Mouse (Mus musculus): ENCODE measurements around the gene Pfkfb3. TPM values are rescaled to one million over a fixed set of nuclear protein-coding genes. Genes with fewer than 3 reads are reported as not detected.

Gene Pfkfb3
- total RNA-seq (2014; rRNA removed): 6.3 and 10.2 TPM in 2 replicates
- 2.3 and 5.1 TPM in 2 replicates for polyA plus RNA-seq (2012; rRNA removed)

- H3K36me3 ChIP-seq (ENCODE audit: control insufficient read depth, insufficient read depth, low read length): no peaks in the 10 kb centered on the region
- H3K4me3 ChIP-seq (ENCODE audit: insufficient read depth, low read depth, low read length): peak within 1 kb of the TSS; percentile 71
- peak within 1 kb of the TSS; percentile 25 for H3K27ac ChIP-seq (replicated peaks; ENCODE audit: insufficient read depth, low read depth, low read length)
- H3K4me1 ChIP-seq (ENCODE audit: control insufficient read depth, insufficient read depth, low read length): no peaks in the 10 kb centered on the region
- H3K9ac ChIP-seq (ENCODE audit: low read depth, low read length): peak within 1 kb of the TSS; percentile 67
- TF ChIP-seq POLR2A (IDR thresholded peaks at IDR 0.05; ENCODE audit: extremely low read depth, insufficient read depth, low read length) (no peak), CTCF (IDR thresholded peaks at IDR 0.05; ENCODE audit: low read depth, low read length) (no peak)
- peak; percentile 34 for DNase-seq (ENCODE audit: extremely low read depth, low read depth, low spot score)
- H3K79me2 ChIP-seq (ENCODE audit: control insufficient read depth, insufficient read depth, low read length): no peaks in the 10 kb centered on the region
- 4% methylated on average over 67 of the region's 67 CpGs for WGBS
- no peaks in the 10 kb centered on the region for H3K27me3 ChIP-seq (ENCODE audit: control insufficient read depth, insufficient read depth, low read length)
These were observed at the start of gene Pfkfb3 for GRCm38 (mm10) chr2:11553471-11554400. Gene Pfkfb3, minus strand, starts transcription at chr2:11554077.

- Histone ChIP-seq H3K4me1 (ENCODE audit: control insufficient read depth, insufficient read depth, low read length) (peaks cover 15% of the 10 kb centered on the region), H3K79me2 (ENCODE audit: control insufficient read depth, insufficient read depth, low read length) (peaks cover 20% of the 10 kb centered on the region; the same call in 1 of the 2 replicates), H3K4me3 (ENCODE audit: insufficient read depth, low read depth, low read length) (peak overlapping the region; percentile 88), H3K27ac (replicated peaks; ENCODE audit: insufficient read depth, low read depth, low read length) (peak overlapping the region; percentile 53), H3K36me3 (ENCODE audit: control insufficient read depth, insufficient read depth, low read length) (peaks cover 7% of the 10 kb centered on the region), H3K27me3 (ENCODE audit: control insufficient read depth, insufficient read depth, low read length) (no peaks in the 10 kb centered on the region), H3K9ac (ENCODE audit: low read depth, low read length) (peak overlapping the region; percentile 95)
- TF ChIP-seq POLR2A (IDR thresholded peaks at IDR 0.05; ENCODE audit: extremely low read depth, insufficient read depth, low read length) (peak; percentile 69), CTCF (IDR thresholded peaks at IDR 0.05; ENCODE audit: low read depth, low read length) (peak; percentile 100)
- under 1% methylated on average over 78 of the region's 78 CpGs for WGBS
- DNase-seq (ENCODE audit: extremely low read depth, low read depth, low spot score): peak; percentile 85
These were observed 48.9 kb upstream of the Pfkfb3 start for GRCm38 (mm10) chr2:11602506-11603489.

GRCm38 (mm10) chr2:11601795-11602194 lies 47.9 kb upstream of the Pfkfb3 start:
- Histone ChIP-seq H3K79me2 (ENCODE audit: control insufficient read depth, insufficient read depth, low read length) (peaks cover 20% of the 10 kb centered on the region; the same call in 1 of the 2 replicates), H3K4me1 (ENCODE audit: control insufficient read depth, insufficient read depth, low read length) (peaks cover 17% of the 10 kb centered on the region), H3K4me3 (ENCODE audit: insufficient read depth, low read depth, low read length) (no peak overlapping the region), H3K9ac (ENCODE audit: low read depth, low read length) (no peak overlapping the region), H3K27ac (replicated peaks; ENCODE audit: insufficient read depth, low read depth, low read length) (no peak overlapping the region), H3K27me3 (ENCODE audit: control insufficient read depth, insufficient read depth, low read length) (no peaks in the 10 kb centered on the region), H3K36me3 (ENCODE audit: control insufficient read depth, insufficient read depth, low read length) (peaks cover 9% of the 10 kb centered on the region)
- DNase-seq (ENCODE audit: extremely low read depth, low read depth, low spot score): no peak
- WGBS: 65% methylated on average over 6 of the region's 6 CpGs
- TF ChIP-seq CTCF (IDR thresholded peaks at IDR 0.05; ENCODE audit: low read depth, low read length) (no peak), POLR2A (IDR thresholded peaks at IDR 0.05; ENCODE audit: extremely low read depth, insufficient read depth, low read length) (no peak)

- Histone ChIP-seq H3K4me1 (ENCODE audit: control insufficient read depth, insufficient read depth, low read length) (peaks cover 17% of the 10 kb centered on the region), H3K79me2 (ENCODE audit: control insufficient read depth, insufficient read depth, low read length) (peaks cover 19% of the 10 kb centered on the region; the same call in 1 of the 2 replicates), H3K9ac (ENCODE audit: low read depth, low read length) (no peak overlapping the region), H3K27ac (replicated peaks; ENCODE audit: insufficient read depth, low read depth, low read length) (peak overlapping the region; percentile 45), H3K36me3 (ENCODE audit: control insufficient read depth, insufficient read depth, low read length) (peaks cover 30% of the 10 kb centered on the region), H3K27me3 (ENCODE audit: control insufficient read depth, insufficient read depth, low read length) (no peaks in the 10 kb centered on the region), H3K4me3 (ENCODE audit: insufficient read depth, low read depth, low read length) (no peak overlapping the region)
- DNase-seq (ENCODE audit: extremely low read depth, low read depth, low spot score): peak; percentile 89
- 31% methylated on average over 7 of the region's 7 CpGs for whole genome bisulfite sequencing
- TF ChIP-seq CTCF (IDR thresholded peaks at IDR 0.05; ENCODE audit: low read depth, low read length) (no peak), POLR2A (IDR thresholded peaks at IDR 0.05; ENCODE audit: extremely low read depth, insufficient read depth, low read length) (no peak)
These were observed 44.0 kb upstream of the Pfkfb3 start for GRCm38 (mm10) chr2:11597906-11598305.

- Histone ChIP-seq H3K27me3 (ENCODE audit: control insufficient read depth, insufficient read depth, low read length) (no peaks in the 10 kb centered on the region), H3K79me2 (ENCODE audit: control insufficient read depth, insufficient read depth, low read length) (peaks cover 8% of the 10 kb centered on the region; the same call in 1 of the 2 replicates), H3K27ac (replicated peaks; ENCODE audit: insufficient read depth, low read depth, low read length) (no peak overlapping the region), H3K4me3 (ENCODE audit: insufficient read depth, low read depth, low read length) (no peak overlapping the region), H3K9ac (ENCODE audit: low read depth, low read length) (no peak overlapping the region), H3K36me3 (ENCODE audit: control insufficient read depth, insufficient read depth, low read length) (peaks cover 42% of the 10 kb centered on the region), H3K4me1 (ENCODE audit: control insufficient read depth, insufficient read depth, low read length) (peaks cover 15% of the 10 kb centered on the region)
- TF ChIP-seq CTCF (IDR thresholded peaks at IDR 0.05; ENCODE audit: low read depth, low read length): no peak
- TF ChIP-seq POLR2A (IDR thresholded peaks at IDR 0.05; ENCODE audit: extremely low read depth, insufficient read depth, low read length): no peak
- 54% methylated on average over 2 of the region's 2 CpGs for WGBS
- no peak for DNase-seq (ENCODE audit: extremely low read depth, low read depth, low spot score)
These were observed 42.8 kb upstream of the Pfkfb3 start for GRCm38 (mm10) chr2:11596690-11597089.
